Mouse (Mus musculus): ENCODE measurements around the gene Casz1.

The Casz1 gene

DNA sequence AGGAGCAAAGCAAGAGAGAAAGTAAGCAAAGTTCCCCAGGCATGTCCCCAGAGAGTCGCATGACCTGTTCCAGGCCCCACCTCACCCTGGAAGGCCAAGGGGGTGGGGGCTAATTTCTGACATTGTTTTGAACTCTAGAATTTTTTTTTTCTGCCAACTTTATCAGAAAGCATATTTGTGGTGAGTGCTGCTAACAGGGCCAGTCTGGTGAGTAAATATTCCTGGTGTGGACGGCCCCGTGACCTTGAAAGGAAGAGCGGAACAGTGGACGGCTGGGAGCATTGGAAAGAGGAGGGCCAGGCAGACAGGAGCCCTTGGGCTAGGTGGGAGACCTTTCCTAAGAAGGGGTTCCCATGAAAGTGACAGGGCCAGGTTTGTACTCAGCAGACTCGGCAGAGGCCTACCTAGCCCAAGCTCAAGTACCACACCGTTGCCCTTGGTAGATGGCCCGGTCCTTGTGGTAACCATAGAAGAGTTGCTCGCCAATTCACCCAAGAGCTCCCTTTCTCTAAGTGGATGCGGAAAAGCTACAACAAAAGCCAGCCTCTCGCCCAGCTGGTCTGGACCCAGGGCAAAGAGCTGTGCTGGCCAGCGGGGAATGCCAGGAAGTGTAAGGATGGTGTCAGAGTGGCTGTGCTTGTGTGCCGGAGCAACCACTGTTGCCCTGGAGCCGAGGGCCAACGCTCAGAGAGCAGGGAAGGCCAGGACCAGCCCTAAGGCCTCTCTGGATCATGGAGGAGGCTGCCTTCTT is 104.7 kb downstream of the Casz1 start:
- no peak for DNase-seq

DNA sequence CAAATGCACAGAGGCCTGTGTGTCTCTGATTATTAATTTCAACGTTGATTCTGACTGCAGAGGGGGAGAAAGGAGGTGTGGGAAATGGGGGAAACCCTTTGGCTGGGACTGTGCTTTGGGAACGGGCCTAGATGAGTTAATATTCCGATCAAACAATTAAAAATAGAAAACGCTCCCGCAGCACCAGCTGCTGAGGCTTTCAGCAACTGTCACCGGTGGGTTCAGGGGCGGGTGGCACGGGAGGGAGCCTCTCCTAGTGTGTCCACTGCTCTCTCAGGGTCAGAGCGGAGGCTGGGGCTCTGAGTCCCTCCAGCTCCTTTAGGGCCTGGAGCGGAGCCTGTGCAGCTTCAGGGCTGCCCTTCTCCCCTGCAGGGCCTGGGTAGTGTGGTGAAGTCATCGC is 105.3 kb downstream of the Casz1 start:
- DNase-seq: no peak

DNA sequence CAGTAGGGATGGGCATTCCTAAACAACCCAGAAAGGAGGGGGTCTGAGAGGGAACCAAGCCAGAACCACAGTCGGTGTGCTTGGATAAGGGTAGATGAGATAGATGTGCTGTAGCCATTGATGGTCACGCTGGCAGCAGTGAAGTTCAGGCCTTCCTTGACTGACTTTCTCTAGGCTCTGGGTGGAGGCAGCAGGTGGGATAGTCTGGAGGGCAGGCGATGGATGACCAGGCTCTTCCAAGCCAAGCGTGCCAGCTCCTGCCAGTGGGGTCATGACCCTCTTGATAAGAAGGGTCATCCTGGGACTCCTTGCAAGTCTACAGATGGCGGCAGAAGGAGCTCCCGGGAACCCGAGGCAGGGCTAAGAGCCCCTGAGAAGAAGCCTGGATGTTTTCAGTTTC is 107.9 kb downstream of the Casz1 start:
- no peak for DNase-seq

DNA sequence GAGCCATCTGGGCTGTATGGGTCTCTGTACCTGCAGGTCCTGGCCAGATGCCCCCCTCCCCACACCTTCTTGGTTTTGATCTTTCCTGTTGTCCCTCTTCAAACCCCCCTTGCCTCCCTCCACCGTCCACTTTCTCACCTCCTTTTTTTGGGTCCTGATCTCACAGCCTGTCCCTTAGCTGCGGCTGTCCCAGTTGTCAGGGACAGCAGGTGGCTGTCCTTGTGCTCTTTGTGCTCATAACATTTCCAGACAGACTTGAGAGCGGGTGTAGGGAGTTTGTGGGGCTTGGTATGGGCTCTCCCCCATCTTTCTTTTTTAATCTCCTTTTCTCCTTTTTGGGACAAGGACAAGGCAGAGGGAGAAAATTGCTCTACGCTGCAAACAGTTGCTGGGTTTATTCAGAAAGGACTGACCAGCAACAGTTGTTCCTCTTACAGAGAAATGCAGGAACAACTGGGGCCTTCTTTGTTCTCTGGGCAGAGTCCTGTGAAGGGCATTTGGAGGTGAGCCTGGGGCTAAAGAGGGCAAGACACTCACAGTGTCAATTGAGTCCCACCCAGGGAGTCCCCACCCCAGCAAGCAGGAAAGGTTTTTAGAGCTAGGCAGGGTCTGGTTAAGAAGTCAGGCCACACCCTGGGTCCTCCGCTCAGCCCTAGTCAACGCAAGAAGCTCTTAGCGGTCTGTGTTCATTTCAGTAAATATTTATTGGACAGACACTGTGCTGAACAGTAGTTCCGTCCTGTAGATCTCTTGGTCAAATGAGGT is 108.8 kb downstream of the Casz1 start:
- DNase-seq: no peak

DNA sequence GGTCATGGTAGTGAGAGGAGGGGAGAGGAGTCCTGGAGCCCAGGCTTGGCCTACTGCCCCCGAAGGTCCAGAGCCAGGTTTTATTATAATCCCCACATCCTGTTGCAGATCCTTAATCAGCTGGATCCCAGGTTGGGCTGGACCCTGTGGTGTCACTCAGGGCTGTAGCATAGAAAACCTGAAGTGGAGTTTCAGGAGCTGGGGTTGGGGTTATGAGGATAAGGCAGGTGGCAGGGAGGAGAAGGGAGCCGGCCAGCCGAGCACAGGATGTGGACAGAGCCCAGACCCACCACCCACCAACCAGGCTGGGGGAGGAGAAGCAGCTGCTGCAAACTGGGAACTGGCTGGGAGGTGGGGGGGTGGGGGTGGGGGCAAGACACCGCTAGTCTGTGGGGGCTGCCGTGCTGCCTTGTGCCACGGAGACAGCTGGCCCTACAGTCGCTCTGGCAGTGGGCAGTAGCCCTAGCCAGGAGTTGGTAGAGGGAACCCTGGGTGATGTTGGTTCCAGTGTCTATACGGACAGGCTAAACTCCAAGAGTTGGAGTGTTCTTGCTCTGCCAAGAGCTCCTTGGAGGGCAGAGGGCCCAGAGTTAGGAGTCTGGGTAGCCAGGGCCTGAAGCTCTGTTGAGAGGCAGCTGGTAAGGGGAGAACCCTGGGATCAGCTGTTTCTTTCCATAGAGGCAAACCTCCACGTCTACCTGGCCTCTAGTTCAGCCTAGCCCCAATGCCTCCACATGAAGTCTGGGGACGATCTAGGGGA is 110.8 kb downstream of the Casz1 start:
- no peak for DNase-seq

DNA sequence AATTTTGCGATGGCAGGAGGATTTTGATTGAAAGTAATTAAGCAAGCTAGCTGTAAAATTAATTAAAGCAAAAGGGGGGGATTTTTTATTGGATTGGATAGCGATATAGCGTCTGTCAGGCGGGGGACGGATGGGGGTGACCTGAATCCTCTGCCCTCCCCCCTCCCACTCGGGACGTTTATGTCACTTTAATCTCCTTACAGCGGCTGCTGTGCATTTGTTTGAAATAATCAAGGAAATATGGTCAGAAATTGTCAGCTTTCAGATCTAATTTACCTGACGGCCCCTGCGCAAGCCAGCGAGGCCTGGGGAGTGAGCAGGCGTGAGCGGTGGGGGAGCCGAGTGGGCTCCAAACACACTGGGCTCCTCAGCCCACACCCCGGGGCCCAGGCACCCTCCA is 111.6 kb downstream of the Casz1 start:
- no peak for DNase-seq

DNA sequence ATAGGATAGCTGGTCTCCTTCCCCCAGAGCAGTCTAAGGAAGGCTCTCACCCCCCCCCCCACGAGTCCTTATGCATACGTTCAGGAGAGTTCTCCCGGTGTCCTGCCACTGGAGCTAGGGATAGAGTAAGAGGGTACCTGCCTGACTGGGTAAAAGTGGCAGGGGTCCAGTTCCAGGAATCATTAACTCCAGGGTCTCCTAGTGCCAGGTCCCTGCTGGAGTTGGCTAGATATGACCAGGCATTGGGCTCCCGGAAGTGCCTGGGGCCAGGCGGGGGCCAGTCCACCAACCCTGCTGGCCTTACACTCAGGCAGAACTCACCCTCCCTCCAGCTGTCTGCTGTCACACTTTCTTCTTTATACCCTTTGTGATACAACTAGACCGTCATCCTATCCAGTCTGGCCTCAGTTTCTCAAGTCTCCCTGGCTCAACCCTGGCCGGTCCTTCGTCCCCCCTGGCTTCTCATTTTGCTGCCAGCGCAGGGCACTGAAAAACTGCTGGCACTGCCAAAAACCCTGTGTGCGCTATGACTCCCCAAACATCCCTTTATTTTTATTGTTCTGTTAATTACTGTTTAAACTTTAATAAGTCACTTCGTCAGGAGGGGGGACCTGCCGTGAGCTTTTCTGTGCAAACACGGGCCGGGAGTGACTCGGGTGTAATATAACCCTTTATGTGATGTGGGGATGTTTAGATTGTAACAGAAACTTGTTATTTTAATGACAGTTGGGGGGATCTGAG is 114.6 kb downstream of the Casz1 start:
- no peak for DNase-seq

DNA sequence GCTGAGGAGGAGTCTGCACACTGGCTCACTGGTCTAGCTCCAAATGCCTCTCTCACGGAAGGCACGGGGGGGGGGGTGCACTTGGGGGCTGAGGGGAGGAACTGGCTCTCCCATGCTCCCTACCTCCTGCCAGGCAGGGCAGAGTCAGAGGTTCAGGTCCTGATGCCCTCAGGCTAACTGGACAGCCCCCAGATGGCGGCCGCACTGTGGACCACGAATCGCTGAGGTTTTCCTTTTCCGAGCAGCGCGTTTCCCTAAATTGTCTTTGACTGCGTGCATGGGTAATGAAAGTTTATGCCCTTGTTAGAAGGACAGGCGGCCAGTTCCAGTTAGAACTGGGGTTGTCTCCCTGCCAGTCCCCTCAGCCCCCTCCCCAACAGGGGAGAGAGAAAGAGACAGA is 116.4 kb downstream of the Casz1 start:
- DNase-seq: no peak

DNA sequence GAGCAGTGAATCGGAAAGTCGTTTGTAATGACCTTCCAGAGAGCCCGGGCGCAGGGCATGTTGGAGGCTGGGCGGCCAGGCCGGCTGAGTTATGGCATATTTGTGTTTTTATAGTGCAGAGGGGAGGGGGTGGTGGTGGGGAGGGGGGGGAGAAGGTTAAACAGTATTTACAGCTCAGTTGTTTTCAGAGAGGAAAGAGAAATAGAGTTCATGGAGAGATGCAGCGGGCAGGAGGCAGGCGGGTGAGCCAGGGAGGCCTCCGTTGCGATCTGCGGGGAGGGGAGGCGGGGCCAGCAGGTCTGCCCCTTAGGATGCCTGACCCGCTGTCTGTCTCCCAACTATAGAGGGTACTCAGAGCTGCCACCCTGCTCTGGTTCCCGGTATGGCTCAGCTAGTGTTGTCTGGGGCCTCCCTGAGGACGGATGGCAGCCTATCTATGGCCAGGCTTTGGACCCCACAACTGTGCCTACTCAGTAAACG is 118.0 kb downstream of the Casz1 start:
- no peak for DNase-seq

DNA sequence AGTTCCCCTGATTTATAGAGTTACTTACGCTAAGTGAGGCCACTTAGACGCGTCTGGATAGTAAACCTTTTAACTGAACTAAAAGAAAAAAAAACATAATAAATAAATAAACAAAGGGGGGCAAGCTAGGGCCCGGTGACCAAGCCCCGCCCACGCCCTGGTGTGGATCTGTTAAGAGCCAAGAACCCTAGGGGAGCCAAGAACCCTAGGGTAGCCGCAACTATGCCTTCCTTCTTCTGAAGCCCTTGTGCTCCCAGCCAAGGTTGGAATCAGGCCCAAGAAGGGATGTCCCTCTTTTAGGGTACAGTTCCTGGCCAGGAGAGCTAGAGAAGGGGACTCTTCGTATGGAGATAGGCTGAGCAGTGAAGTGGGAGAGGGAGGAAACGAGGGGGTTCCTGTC is 119.2 kb downstream of the Casz1 start:
- no peak for DNase-seq

DNA sequence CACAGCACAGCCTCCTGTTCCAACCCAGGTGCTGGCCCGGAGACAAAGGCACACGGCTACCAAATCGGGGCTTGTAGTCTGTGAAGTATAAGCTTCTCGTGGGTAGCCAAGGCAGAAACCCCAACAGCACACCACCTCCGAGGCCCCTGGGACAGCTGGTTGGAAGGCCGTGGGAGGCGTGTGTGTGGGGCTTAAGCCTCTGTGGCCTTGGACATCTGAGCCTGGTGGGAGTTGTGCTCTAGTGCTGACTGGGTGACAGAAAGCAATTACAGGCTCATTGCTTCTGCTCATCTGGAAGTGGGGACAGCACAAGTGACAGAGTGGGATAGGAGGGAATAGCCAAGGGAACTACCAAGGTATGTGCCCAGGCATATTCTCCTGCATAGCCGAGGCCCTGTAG is 119.7 kb downstream of the Casz1 start:
- DNase-seq: no peak

DNA sequence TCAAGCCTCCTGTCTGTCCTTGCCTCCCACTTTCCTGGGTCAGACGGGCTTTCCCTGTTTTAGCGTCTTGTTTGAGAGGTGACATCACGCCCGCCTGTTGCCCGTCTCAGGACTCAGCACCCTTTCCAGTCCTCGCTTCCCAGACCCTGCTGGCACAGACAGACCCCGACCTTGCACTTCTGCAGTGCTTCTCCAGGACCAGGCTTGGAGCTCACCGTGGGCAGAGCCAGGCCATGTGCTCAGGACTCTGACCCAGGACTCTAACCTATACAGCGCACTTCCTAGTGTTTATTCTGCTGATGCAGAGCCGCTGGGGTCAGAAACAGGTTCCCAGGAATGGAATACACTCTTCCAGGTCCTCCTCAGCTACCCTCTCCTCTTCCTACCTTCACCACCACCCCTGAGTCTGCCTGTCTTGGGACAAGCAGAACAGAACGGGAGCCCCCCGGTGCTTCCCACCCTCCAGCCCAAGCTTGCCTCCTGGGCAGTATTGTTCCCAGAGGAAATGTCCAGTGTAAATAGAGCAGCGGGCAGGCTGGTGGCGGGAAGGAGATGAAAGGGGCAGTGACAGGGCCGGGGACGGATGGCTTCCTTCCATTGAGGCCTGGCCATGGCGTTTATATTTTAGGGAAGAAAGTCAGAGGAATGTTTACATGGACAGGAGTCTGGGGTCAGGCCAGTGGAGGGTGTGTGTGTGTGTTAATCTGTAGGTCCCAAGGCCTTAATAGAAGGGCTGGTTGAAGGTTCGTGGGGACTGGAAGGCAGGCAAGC is 121.5 kb downstream of the Casz1 start:
- no peak for DNase-seq

DNA sequence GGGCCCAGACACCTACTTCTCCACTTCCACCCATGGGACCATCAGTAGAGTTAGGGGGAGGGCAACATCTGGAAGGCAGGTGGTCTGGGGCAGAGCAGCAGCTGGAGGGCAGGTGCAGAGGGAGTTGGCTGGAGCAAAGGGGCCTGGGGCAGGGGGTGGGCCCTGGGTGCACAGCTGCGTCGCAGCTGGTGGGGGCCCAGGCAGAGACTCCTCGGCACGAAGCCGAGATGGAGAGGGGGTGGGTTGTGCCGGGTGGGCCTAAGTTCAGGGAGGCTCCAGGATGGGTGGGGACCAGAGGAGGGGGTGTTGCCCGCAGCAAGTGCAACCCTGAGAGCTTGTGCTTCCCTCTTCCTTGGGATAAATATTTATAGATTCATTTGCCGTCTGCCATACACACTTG is 122.2 kb downstream of the Casz1 start:
- no peak for DNase-seq

DNA sequence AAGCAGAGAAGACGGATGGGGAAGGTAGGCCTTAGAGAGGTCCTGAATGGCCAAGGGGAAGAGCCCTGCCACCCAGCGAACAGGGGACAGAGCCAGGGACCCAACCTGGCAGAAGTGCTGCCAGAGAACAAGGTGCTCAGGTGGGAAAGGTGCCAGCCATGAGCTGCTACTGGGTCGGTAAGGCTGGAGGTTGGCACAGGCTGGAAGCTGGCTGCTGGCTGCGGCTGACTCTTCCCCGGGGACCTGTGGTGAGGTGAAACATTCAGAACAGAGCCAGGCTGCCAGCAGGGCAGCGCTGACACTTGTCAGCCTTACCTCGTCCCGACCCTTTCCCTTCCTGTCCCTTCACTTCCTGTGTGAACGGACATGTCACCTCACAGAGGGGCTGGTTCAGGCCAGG is 124.1 kb downstream of the Casz1 start:
- DNase-seq: no peak

DNA sequence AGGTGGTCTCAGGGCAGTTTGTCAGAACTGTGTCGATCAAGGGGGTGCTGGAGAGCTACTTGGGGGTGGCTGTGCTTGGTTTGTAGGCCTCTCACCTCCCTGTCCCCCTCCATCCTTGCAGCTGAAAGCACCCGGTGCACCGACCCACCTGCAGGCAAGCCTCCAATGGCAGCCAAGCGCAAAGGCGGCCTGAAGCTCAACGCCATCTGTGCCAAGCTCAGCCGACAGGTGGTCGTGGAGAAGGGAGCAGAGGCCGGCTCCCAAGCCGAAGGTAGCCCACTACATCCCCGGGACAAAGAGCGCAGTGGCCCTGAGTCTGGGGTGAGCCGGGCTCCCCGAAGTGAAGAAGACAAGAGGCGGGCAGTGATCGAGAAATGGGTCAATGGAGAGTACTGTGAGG is 124.6 kb downstream of the Casz1 start:
- no peak for DNase-seq

DNA sequence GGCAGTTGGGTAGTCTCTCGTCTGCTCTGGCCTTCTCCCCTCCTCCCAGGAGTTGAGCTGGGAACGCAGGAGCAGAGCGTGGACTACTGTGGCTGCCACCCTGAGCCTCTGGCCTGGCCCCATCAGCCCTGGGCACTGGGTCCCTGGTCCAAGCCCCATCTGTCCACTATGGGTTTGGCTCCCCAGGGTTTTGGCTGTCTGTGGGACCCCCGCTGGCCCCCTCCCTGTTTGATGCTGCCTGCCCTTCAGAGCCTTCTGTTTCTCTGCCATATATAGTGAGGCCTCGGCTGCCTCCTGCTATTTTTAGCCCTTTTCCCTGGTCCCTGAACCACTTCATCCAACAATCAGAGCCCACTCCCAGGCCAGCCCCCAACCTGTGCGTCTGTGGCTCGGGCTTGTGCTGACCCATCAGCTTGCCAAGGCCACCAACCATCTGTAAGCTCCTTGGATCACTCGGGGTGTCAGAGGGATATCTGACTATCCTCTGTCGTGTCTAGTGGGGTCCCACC is 126.5 kb downstream of the Casz1 start:
- DNase-seq: no peak

DNA sequence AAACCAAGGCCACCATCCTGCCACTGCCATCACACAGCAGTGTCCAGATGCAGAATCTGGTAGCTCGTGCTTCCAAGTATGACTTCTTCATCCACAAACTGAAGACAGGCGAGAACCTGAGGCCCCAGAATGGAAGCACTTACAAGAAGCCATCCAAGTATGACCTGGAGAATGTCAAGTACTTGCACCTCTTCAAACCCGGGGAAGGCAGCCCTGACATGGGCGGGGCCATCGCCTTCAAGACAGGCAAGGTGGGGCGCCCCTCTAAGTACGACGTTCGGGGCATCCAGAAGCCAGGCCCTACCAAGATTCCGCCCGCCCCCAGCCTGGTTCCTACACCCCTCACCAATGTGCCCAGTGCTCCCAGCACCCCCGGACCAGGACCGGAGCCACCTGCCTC is 128.9 kb downstream of the Casz1 start:
- DNase-seq: no peak

DNA sequence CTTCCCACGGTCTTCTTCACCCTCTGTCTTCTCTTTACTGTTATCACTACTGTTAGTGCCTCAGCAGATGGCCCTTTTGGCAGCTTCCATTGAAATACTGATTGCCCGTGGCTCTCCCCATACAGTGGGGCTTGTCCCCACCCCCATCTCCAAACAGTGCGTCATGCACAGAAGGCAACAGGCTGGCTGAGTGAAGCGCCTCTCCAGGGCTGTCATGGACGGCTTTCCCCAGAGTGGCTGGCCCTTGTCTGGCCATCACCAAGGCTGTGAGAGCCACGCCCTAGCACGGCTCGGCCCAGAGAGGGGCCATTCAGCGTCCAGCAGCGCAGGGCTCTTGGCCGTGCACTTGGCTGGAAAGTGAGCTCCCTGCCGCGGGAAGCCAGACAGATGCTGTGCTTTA is 131.0 kb downstream of the Casz1 start:
- no peak for DNase-seq

DNA sequence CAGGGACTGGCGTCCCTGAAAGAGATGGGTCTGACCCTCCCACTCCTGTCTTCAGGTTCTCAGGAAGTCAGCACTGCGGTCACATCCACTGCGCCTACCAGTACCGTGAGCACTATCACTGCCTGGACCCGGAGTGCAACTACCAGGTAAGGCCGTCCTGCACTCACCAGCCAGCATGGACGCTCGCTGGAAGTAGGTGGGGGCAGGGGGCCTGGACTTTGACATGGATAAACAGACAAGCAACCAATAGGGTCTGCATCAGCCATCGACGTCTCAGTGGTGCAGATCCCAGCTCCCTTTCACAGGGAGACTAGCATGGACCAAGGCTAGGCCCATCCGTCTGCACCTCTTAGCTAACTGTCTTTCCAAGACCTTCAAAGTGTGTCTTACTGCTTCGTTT is 131.9 kb downstream of the Casz1 start:
- no peak for DNase-seq

DNA sequence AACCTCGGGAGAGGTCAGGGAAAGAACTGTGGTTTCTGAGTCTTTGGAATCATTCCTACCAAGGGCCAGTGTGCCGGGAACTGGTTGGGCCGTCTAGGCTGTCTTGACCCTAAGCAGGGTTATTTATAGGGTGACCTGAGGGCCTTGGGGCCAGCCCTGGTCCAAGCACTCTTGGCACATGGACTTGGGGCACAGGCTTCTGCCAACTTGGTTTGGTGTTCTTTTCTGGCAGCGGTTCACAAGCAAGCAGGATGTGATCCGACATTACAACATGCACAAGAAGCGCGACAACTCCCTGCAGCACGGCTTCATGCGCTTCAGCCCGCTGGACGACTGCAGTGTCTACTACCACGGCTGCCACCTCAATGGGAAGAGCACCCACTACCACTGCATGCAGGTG is 132.5 kb downstream of the Casz1 start:
- no peak for DNase-seq

DNA sequence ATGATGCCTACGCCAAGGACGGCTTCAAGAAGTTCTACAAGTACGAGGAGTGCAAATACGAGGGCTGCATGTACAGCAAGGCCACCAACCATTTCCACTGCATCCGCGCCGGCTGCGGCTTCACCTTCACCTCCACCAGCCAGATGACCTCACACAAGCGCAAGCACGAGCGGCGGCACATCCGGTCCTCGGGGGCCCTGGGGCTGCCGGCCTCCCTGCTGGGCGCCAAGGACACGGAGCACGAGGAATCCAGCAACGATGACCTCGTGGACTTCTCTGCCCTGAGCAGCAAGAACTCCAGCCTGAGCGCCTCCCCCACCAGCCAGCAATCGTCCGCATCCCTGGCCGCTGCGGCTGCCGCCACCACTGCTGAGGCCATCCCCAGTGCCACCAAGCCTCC is 134.3 kb downstream of the Casz1 start:
- no peak for DNase-seq

DNA sequence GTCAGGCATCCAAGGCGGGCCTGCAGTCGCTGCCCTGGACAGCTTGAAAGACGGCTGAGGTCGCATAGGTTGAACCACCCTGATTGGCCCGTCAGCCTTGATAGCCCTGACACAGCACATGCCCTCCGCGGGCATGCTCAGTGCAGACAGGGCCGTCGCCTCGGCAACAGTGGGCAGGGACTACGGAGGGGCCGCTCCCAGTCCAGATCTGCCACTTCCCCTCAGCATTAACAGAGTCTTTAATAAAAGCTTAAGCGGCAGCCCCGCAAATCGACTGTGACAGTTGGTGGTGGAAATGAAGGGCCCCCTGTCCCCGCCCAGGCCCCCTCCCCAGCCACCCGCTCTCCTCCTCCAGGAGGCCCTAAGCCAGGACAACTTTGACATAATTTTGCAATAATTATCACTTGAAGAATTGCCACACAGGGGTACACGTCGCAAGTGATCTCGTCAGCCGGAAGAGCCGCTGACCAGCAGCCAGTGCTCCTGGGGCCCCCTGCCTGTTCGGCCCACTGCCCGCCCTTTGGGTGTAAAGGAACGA is 136.5 kb downstream of the Casz1 start:
- DNase-seq: no peak
